ENCODE assay signal across 9 mouse cellular contexts in the genomic region with DNA sequence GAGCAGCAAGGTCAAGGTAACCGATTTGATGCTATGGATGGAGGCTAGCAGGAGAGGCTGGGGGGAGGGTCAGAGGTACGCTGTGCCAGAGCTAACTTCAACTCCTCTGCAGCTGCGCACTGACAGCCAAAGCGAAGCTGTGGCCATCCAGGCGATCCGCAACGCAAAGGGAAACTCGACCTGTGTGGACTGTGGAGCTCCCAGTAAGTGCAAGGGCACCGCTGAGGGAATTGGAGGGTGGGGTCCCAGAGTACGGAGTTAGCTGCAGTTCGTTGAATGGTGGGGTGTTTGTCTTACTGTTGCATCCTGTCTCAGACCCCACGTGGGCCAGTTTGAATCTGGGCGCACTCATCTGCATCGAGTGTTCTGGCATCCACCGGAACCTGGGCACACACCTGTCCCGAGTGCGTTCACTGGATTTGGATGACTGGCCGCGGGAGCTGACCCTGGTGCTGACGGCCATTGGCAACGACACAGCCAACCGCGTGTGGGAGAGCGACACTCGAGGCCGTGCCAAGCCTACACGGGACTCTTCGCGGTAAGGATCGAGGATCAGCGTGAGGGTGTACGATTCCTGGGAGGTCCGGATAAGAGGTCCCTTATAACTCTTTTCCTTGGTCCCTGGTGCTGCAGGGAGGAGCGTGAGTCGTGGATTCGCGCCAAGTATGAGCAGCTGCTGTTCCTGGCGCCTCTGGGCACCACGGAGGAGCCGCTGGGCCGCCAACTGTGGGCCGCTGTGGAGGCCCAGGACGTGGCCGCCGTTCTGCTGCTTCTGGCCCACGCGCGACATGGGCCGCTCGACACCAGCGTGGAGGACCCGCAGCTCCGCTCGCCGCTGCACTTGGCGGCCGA. TPM values are rescaled to one million over a fixed set of nuclear protein-coding genes. Genes with fewer than 3 reads are reported as not detected.
DNase-seq lines count a peak whose midpoint lies in the region; ATAC-seq lines count a peak whose summit lies in the region.
"Had no signal": no experiment of that assay in that cellular context is flagged by ENCODE, and none has a peak within 500 bp of the region (broad histone marks: within the 10 kb centered on the region; RNA-seq: fewer than 3 reads in every experiment).

No protein-coding gene starts in this region.

- DNase-seq in right cerebral cortex, postnatal 14 days: peak; percentile 64
- DNase-seq in right cerebral cortex, adult 18-20 months: no peak
- DNase-seq in embryonic facial prominence, embryonic 11.5 days (ENCODE audit: low spot score): peak; percentile 61
- DNase-seq in heart, postnatal 4 days: peak; percentile 67
- peak; percentile 73 for DNase-seq in limb, embryonic 10.5 days (ENCODE audit: low spot score)
- DNase-seq in thymus, adult 18-20 months: no peak

- peak overlapping the region; percentile 17; the same call in 1 of the 2 replicates for H3K4me2 ChIP-seq in embryonic facial prominence, embryonic 11.5 days (ENCODE audit: low read depth, low read length)
- peak overlapping the region; percentile 32 for H3K4me2 ChIP-seq in midbrain, embryonic 15.5 days

- 0 out of 2 replicates have a peak, but pooled peaks cover 3% of the 10 kb centered on the region for H3K4me1 ChIP-seq in embryonic facial prominence, embryonic 11.5 days (ENCODE audit: control insufficient read depth, insufficient read depth, low read length)
- peaks cover 16% of the 10 kb centered on the region for H3K4me1 ChIP-seq in limb, embryonic 10.5 days
- H3K4me1 ChIP-seq in midbrain, embryonic 15.5 days: peaks cover 27% of the 10 kb centered on the region

- no peaks in the 10 kb centered on the region; the same call in 1 of the 2 replicates for H3K36me3 ChIP-seq in embryonic facial prominence, embryonic 11.5 days (replicated peaks; ENCODE audit: control insufficient read depth, insufficient read depth, low read depth, low read length)
- peaks cover 9% of the 10 kb centered on the region for H3K36me3 ChIP-seq in limb, embryonic 10.5 days
- H3K36me3 ChIP-seq in midbrain, embryonic 15.5 days (replicated peaks): peaks cover 18% of the 10 kb centered on the region; the same call in 1 of the 2 replicates

- no peak overlapping the region for H3K9ac ChIP-seq in embryonic facial prominence, embryonic 11.5 days (replicated peaks; ENCODE audit: low read length)
- no peak overlapping the region; the same call in 1 of the 2 replicates for H3K9ac ChIP-seq in midbrain, embryonic 15.5 days

- no peak for ATAC-seq in embryonic facial prominence, embryonic 11.5 days (replicated peaks; ENCODE audit: insufficient number of reproducible peaks, low FRiP score, low TSS enrichment, low read depth)
- ATAC-seq in midbrain, embryonic 15.5 days (replicated peaks): no peak
- no peak for ATAC-seq in megakaryocyte, adult 5-6 weeks (ENCODE audit: poor library complexity, severe bottlenecking)

- no peak overlapping the region for H3K27ac ChIP-seq in embryonic facial prominence, embryonic 11.5 days (replicated peaks; ENCODE audit: low read depth, low read length)
- no peak overlapping the region for H3K27ac ChIP-seq in limb, embryonic 10.5 days
- no peak overlapping the region for H3K27ac ChIP-seq in midbrain, embryonic 15.5 days

- WGBS in embryonic facial prominence, embryonic 11.5 days: 6% methylated on average over 57 of the region's 57 CpGs
- WGBS in limb, embryonic 10.5 days: 10% methylated on average over 57 of the region's 57 CpGs
- WGBS in midbrain, embryonic 15.5 days: 10% methylated on average over 57 of the region's 57 CpGs

- H3K27me3 ChIP-seq in embryonic facial prominence, embryonic 11.5 days (ENCODE audit: control insufficient read depth, insufficient read depth, low read length): peaks cover 39% of the 10 kb centered on the region
- peaks cover 87% of the 10 kb centered on the region for H3K27me3 ChIP-seq in limb, embryonic 10.5 days (ENCODE audit: low read depth, poor library complexity, severe bottlenecking)
- H3K27me3 ChIP-seq in midbrain, embryonic 15.5 days (replicated peaks): peaks cover 31% of the 10 kb centered on the region

- no peaks in the 10 kb centered on the region for H3K9me3 ChIP-seq in embryonic facial prominence, embryonic 11.5 days (replicated peaks; ENCODE audit: control insufficient read depth, low read length)
- H3K9me3 ChIP-seq in limb, embryonic 10.5 days (replicated peaks): no peaks in the 10 kb centered on the region
- H3K9me3 ChIP-seq in midbrain, embryonic 15.5 days: no peaks in the 10 kb centered on the region

- no peak overlapping the region for H3K4me3 ChIP-seq in embryonic facial prominence, embryonic 11.5 days (ENCODE audit: low read depth, low read length)
- peak overlapping the region; percentile 11; the same call in 1 of the 2 replicates for H3K4me3 ChIP-seq in limb, embryonic 10.5 days
- peak overlapping the region; percentile 8 for H3K4me3 ChIP-seq in midbrain, embryonic 15.5 days

RNA-seq across cellular contexts. Expression of a gene that starts 15.7 kb away (rescaled TPM):
- 0.80 and 0.95 TPM in 2 replicates for polyA plus RNA-seq in embryonic facial prominence, embryonic 11.5 days (2014; fragmentation: Nextera tagmentation; extraction: Ambion mirVana)
- 1 to 10 TPM; 2.1 to 2.8 TPM for total RNA-seq in heart, postnatal 4 days (2021)
- 0.03 TPM in 1 of 2 replicates, not detected in the other for polyA plus RNA-seq in limb, embryonic 10.5 days (2016; fragmentation: Nextera tagmentation; extraction: Ambion mirVana)
- 6.3 and 6.6 TPM in 2 replicates for polyA plus RNA-seq in midbrain, embryonic 15.5 days (2015; fragmentation: Nextera tagmentation; extraction: Ambion mirVana)
- total RNA-seq in megakaryocyte, adult 5-6 weeks (2015): 4.1 and 8.3 TPM in 2 replicates
- 32.5 and 35.4 TPM in 2 replicates for total RNA-seq in megakaryocyte, adult 5-6 weeks (2017)

RNA-seq across cellular contexts. Expression of a gene that starts 20.7 kb away (rescaled TPM):
- polyA plus RNA-seq in embryonic facial prominence, embryonic 11.5 days (2014; fragmentation: Nextera tagmentation; extraction: Ambion mirVana): 83.4 and 98.5 TPM in 2 replicates
- 10 to 100 TPM; 49.2 to 49.7 TPM for total RNA-seq in heart, postnatal 4 days (2021)
- 169 and 181 TPM in 2 replicates for polyA plus RNA-seq in limb, embryonic 10.5 days (2016; fragmentation: Nextera tagmentation; extraction: Ambion mirVana)
- 113 and 120 TPM in 2 replicates for polyA plus RNA-seq in midbrain, embryonic 15.5 days (2015; fragmentation: Nextera tagmentation; extraction: Ambion mirVana)
- 70.0 and 82.5 TPM in 2 replicates for total RNA-seq in megakaryocyte, adult 5-6 weeks (2015)
- total RNA-seq in megakaryocyte, adult 5-6 weeks (2017): 61.6 and 62.5 TPM in 2 replicates

RNA-seq across cellular contexts. Expression of a gene that starts 27.5 kb away (rescaled TPM):
- polyA plus RNA-seq in embryonic facial prominence, embryonic 11.5 days (2014; fragmentation: Nextera tagmentation; extraction: Ambion mirVana): 3,117 and 3,128 TPM in 2 replicates
- 100 to 1,000 TPM; 289 to 314 TPM for total RNA-seq in heart, postnatal 4 days (2021)
- polyA plus RNA-seq in limb, embryonic 10.5 days (2016; fragmentation: Nextera tagmentation; extraction: Ambion mirVana): 3,142 and 3,162 TPM in 2 replicates
- 793 and 910 TPM in 2 replicates for polyA plus RNA-seq in midbrain, embryonic 15.5 days (2015; fragmentation: Nextera tagmentation; extraction: Ambion mirVana)
- 276 and 285 TPM in 2 replicates for total RNA-seq in megakaryocyte, adult 5-6 weeks (2015)
- 174 and 258 TPM in 2 replicates for total RNA-seq in megakaryocyte, adult 5-6 weeks (2017)

RNA-seq across cellular contexts. Expression of a gene that starts 30.1 kb away (rescaled TPM):
- polyA plus RNA-seq in embryonic facial prominence, embryonic 11.5 days (2014; fragmentation: Nextera tagmentation; extraction: Ambion mirVana): 29.5 and 29.9 TPM in 2 replicates
- total RNA-seq in heart, postnatal 4 days (2021): 10 to 100 TPM; 33.0 to 35.4 TPM
- polyA plus RNA-seq in limb, embryonic 10.5 days (2016; fragmentation: Nextera tagmentation; extraction: Ambion mirVana): 41.3 and 49.7 TPM in 2 replicates
- 130 and 135 TPM in 2 replicates for polyA plus RNA-seq in midbrain, embryonic 15.5 days (2015; fragmentation: Nextera tagmentation; extraction: Ambion mirVana)
- 39.9 and 42.3 TPM in 2 replicates for total RNA-seq in megakaryocyte, adult 5-6 weeks (2015)
- 170 and 195 TPM in 2 replicates for total RNA-seq in megakaryocyte, adult 5-6 weeks (2017)

RNA-seq across cellular contexts. Expression of a gene that starts 30.8 kb away (rescaled TPM):
- polyA plus RNA-seq in embryonic facial prominence, embryonic 11.5 days (2014; fragmentation: Nextera tagmentation; extraction: Ambion mirVana): 1.5 and 1.8 TPM in 2 replicates
- 1 to 10 TPM; 1.7 to 1.8 TPM for total RNA-seq in heart, postnatal 4 days (2021)
- 0.33 and 0.79 TPM in 2 replicates for polyA plus RNA-seq in limb, embryonic 10.5 days (2016; fragmentation: Nextera tagmentation; extraction: Ambion mirVana)
- 8.4 and 8.9 TPM in 2 replicates for polyA plus RNA-seq in midbrain, embryonic 15.5 days (2015; fragmentation: Nextera tagmentation; extraction: Ambion mirVana)
- total RNA-seq in megakaryocyte, adult 5-6 weeks (2015): 0.04 TPM in 1 of 2 replicates, not detected in the other
- 0.22 and 0.37 TPM in 2 replicates for total RNA-seq in megakaryocyte, adult 5-6 weeks (2017)
- polyA plus RNA-seq: liver, embryonic 16.5 days had no signal

Comparison
In these comparisons a context has a peak if more than half of its experiments do, and no peak if none do; other contexts are left out.
1. DNase-seq: peak in right cerebral cortex, postnatal 14 days (single experiment), embryonic facial prominence, embryonic 11.5 days (single experiment), heart, postnatal 4 days (single experiment) and limb, embryonic 10.5 days (single experiment); none in right cerebral cortex, adult 18-20 months (single experiment) and thymus, adult 18-20 months (0 of 2).